Mouse (Mus musculus): ENCODE data around the gene Pank1. TPM values are rescaled to one million over a fixed set of nuclear protein-coding genes. Genes with fewer than 3 reads are reported as not detected.

Gene Pank1
- total RNA-seq (2023) = 1 to 10 TPM; 3.7 to 4.6 TPM

GRCm38 (mm10) chr19:34878603-34879541, at the start of gene Pank1:
Gene Pank1, minus strand, starts transcription at chr19:34879455.

GRCm38 (mm10) chr19:34921652-34922602, 42.7 kb upstream of the Pank1 start, which contains the start of gene Kif20b:
Gene Kif20b, plus strand, starts transcription at chr19:34922361.

Other genes starting within 250 kb of the Pank1 start
- under 1 TPM in 1 of 2 experiments, not detected in 1; 0.21 TPM for gene Ifit1bl2, start 238.7 kb downstream of the Pank1 start, total RNA-seq (2023)
- gene Ifit1, start 238.6 kb downstream of the Pank1 start, total RNA-seq (2023) = 10 to 100 TPM; 11.7 to 19.1 TPM
- not detected for gene Slc16a12, start 132.2 kb downstream of the Pank1 start, total RNA-seq (2023)
- gene Kif20b, start 42.9 kb upstream of the Pank1 start, total RNA-seq (2023) = 10 to 100 TPM; 12.1 to 18.1 TPM

All from T-cell, adult 66 days (primary cell).